Mouse (Mus musculus): ENCODE measurements at regions not wholly inside any gene's neighbourhood (a gene's known extent, or its start where the extent isn't known, plus 50 kb on each side); places are given as distances from the start of the nearest gene placed in this dataset.

- DNase-seq (ENCODE audit: low read depth, low spot score), result no peak
Measured at GRCm38 (mm10) chr11:19227716-19228115, 208.9 kb upstream of the Meis1 start.

GRCm38 (mm10) chr11:19246390-19247114 lies 227.8 kb upstream of the Meis1 start:
- no peak for DNase-seq (ENCODE audit: low read depth, low spot score)

- no peak for DNase-seq (ENCODE audit: low read depth, low spot score)
Measured at GRCm38 (mm10) chr11:19253605-19254004, 234.8 kb upstream of the Meis1 start.

GRCm38 (mm10) chr11:19254183-19254582 lies 235.4 kb upstream of the Meis1 start:
- no peak for DNase-seq (ENCODE audit: low read depth, low spot score)

- no peak for DNase-seq (ENCODE audit: low read depth, low spot score)
Measured at GRCm38 (mm10) chr11:19257549-19257948, 238.8 kb upstream of the Meis1 start.

- no peak for DNase-seq (ENCODE audit: low read depth, low spot score)
Measured at GRCm38 (mm10) chr11:19262832-19263231, 244.0 kb upstream of the Meis1 start.

GRCm38 (mm10) chr11:19264798-19265671 lies 246.2 kb upstream of the Meis1 start:
- no peak for DNase-seq (ENCODE audit: low read depth, low spot score)

- DNase-seq (ENCODE audit: low read depth, low spot score), result no peak
Measured at GRCm38 (mm10) chr11:19265672-19265972, 246.8 kb upstream of the Meis1 start.

- DNase-seq (ENCODE audit: low read depth, low spot score), result no peak
Measured at GRCm38 (mm10) chr11:19290971-19291370, 272.2 kb upstream of the Meis1 start.

- no peak for DNase-seq (ENCODE audit: low read depth, low spot score)
Measured at GRCm38 (mm10) chr11:19299411-19299810, 280.6 kb upstream of the Meis1 start.

GRCm38 (mm10) chr11:19306687-19307086 lies 287.9 kb upstream of the Meis1 start:
- DNase-seq (ENCODE audit: low read depth, low spot score), result no peak

GRCm38 (mm10) chr11:19330685-19331239 lies 312.0 kb upstream of the Meis1 start:
- peak; percentile 24 for DNase-seq (ENCODE audit: low read depth, low spot score)

- no peak for DNase-seq (ENCODE audit: low read depth, low spot score)
Measured at GRCm38 (mm10) chr11:19332274-19332673, 313.5 kb upstream of the Meis1 start.

GRCm38 (mm10) chr11:19332727-19333126 lies 313.9 kb upstream of the Meis1 start:
- DNase-seq (ENCODE audit: low read depth, low spot score), result no peak

GRCm38 (mm10) chr11:19333908-19334487 lies 315.2 kb upstream of the Meis1 start:
- peak; percentile 20 for DNase-seq (ENCODE audit: low read depth, low spot score)

GRCm38 (mm10) chr11:19335384-19335783 lies 316.6 kb upstream of the Meis1 start:
- DNase-seq (ENCODE audit: low read depth, low spot score), result no peak

GRCm38 (mm10) chr11:19339721-19340317 lies 321.0 kb upstream of the Meis1 start:
- DNase-seq (ENCODE audit: low read depth, low spot score), result no peak

- DNase-seq (ENCODE audit: low read depth, low spot score), result no peak
Measured at GRCm38 (mm10) chr11:19340889-19341288, 322.1 kb upstream of the Meis1 start.

- DNase-seq (ENCODE audit: low read depth, low spot score), result peak; percentile 7
Measured at GRCm38 (mm10) chr11:19341379-19341778, 322.6 kb upstream of the Meis1 start.

- no peak for DNase-seq (ENCODE audit: low read depth, low spot score)
Measured at GRCm38 (mm10) chr11:19342803-19343202, 324.0 kb upstream of the Meis1 start.

- no peak for DNase-seq (ENCODE audit: low read depth, low spot score)
Measured at GRCm38 (mm10) chr11:19346276-19346826, 327.6 kb upstream of the Meis1 start.

All from ZHBTc4 (cell line).